Mouse (Mus musculus) bone marrow, adult 2 months (tissue): ENCODE data around the gene Rpn1.

Experiments
- CTCF ChIP-seq: fragments of 200-500 bp; IDR thresholded peaks from 2 replicates; pipeline ENCODE4 v1.5.1; 2011; ENCODE audit warnings: low read length, control low read depth; ENCODE audit not compliant: control insufficient read depth, insufficient read depth
- POLR2A ChIP-seq: fragments of 200-500 bp; IDR thresholded peaks from 2 replicates; pipeline ENCODE4 v1.6.1; 2011; ENCODE audit warnings: low read depth, mild to moderate bottlenecking, control low read depth, low read length, borderline replicate concordance; ENCODE audit not compliant: control insufficient read depth

- TF ChIP-seq CTCF: peak; percentile 51; the same call in 1 of the 2 replicates
- TF ChIP-seq POLR2A: no peak
These were observed 39.6 kb downstream of the Rpn1 start for GRCm38 (mm10) chr6:88123858-88124261.
